Mouse (Mus musculus) CH12.LX (cell line): Measurements from ENCODE around the gene Nktr. TPM values are rescaled to one million over a fixed set of nuclear protein-coding genes. Genes with fewer than 3 reads are reported as not detected.

Experiments used
- DNase-seq: peaks from one replicate; pipeline ENCODE4 v3.0.0-alpha.2; 2013; ENCODE audit errors: extremely low read depth
- H3K27ac ChIP-seq: 2 replicates; pipeline ENCODE4 v1.5.1; 2012; ENCODE audit warnings: low read depth, mild to moderate bottlenecking, control low read depth, moderate library complexity; ENCODE audit not compliant: insufficient read depth
- H3K27me3 ChIP-seq: replicated peaks from 2 replicates; pipeline ENCODE3; 2012; ENCODE audit warnings: inconsistent platforms
- H3K36me3 ChIP-seq, 2 experiments: replicated peaks in 1 of 2; 2 replicates each; pipeline versions ENCODE3 to v1.6.1; 2012; ENCODE audit warnings: inconsistent platforms in 1 of 2, low read length in 1 of 2, mild to moderate bottlenecking in 1 of 2, mixed read lengths in 1 of 2, moderate library complexity in 1 of 2; ENCODE audit not compliant: control insufficient read depth in 1 of 2, insufficient read depth in 1 of 2
- H3K4me1 ChIP-seq, 2 experiments: 2 replicates each; pipeline ENCODE4 v1.6.1; 2012; ENCODE audit warnings: inconsistent platforms in 1 of 2, moderate library complexity in 1 of 2; ENCODE audit not compliant: insufficient read depth in 2 of 2, control insufficient read depth in 1 of 2
- H3K4me2 ChIP-seq: 2 replicates; pipeline ENCODE4 v1.6.1; 2012; ENCODE audit warnings: low read depth, mild to moderate bottlenecking, control low read depth; ENCODE audit not compliant: poor library complexity, insufficient read depth, severe bottlenecking
- H3K4me3 ChIP-seq, 3 experiments: fragments of 150-350 bp in 1 of 3; sonication (generic) in 1 of 3; replicated peaks in 1 of 3; 2 replicates each; pipeline versions ENCODE3 to v1.5.1; 2011 to 2012; ENCODE audit warnings: low read depth in 2 of 3, low read length in 2 of 3, mild to moderate bottlenecking in 2 of 3, moderate library complexity in 2 of 3, control low read depth in 1 of 3, improper control_type of control experiment in 1 of 3, inconsistent platforms in 1 of 3, mixed read lengths in 1 of 3; ENCODE audit not compliant: poor library complexity in 1 of 3
- H3K79me2 ChIP-seq: replicated peaks from 2 replicates; pipeline ENCODE4 v1.6.1; 2012; ENCODE audit warnings: mild to moderate bottlenecking, moderate library complexity; ENCODE audit not compliant: control insufficient read depth, poor library complexity, insufficient read depth, severe bottlenecking; ENCODE audit errors: extremely low read depth
- H3K9ac ChIP-seq: 2 replicates; pipeline ENCODE4 v1.6.1; 2012; ENCODE audit warnings: low read depth, mild to moderate bottlenecking, control low read depth, moderate library complexity; ENCODE audit not compliant: insufficient read depth
- H3K9me3 ChIP-seq: replicated peaks from 2 replicates; pipeline ENCODE3; 2012; ENCODE audit warnings: low read length, inconsistent platforms, mixed read lengths
- BHLHE40 ChIP-seq: IDR thresholded peaks from 2 replicates; pipeline ENCODE4 v1.6.1; 2011; ENCODE audit warnings: mild to moderate bottlenecking, low read depth, low read length, improper control_type of control experiment
- CHD2 ChIP-seq: IDR thresholded peaks from 2 replicates; pipeline ENCODE4 v1.6.1; 2011; ENCODE audit warnings: low read length, improper control_type of control experiment
- CTCF ChIP-seq, 2 experiments: IDR thresholded peaks in 1 of 2; conservative IDR thresholded peaks in 1 of 2; 2 replicates each; pipeline ENCODE4 v1.5.1; 2011 to 2012; ENCODE audit warnings: low read depth in 2 of 2, low read length in 2 of 2, improper control_type of control experiment in 1 of 2, inconsistent platforms in 1 of 2, mild to moderate bottlenecking in 1 of 2, moderate library complexity in 1 of 2
- E2F4 ChIP-seq: IDR thresholded peaks from 2 replicates; pipeline ENCODE4 v1.6.1; 2011; ENCODE audit warnings: low read depth, low read length, improper control_type of control experiment; ENCODE audit not compliant: insufficient replicate concordance
- ELF1 ChIP-seq: IDR thresholded peaks from 2 replicates; pipeline ENCODE4 v1.6.1; 2014; ENCODE audit warnings: low read depth, mild to moderate bottlenecking, inconsistent platforms, low read length, improper control_type of control experiment
- ETS1 ChIP-seq: conservative IDR thresholded peaks from 2 replicates; pipeline ENCODE4 v1.6.1; 2012; ENCODE audit warnings: low read depth, mild to moderate bottlenecking, inconsistent platforms, low read length, improper control_type of control experiment, moderate library complexity
- JUN ChIP-seq: IDR thresholded peaks from 2 replicates; pipeline ENCODE4 v1.6.1; 2011; ENCODE audit warnings: low read depth, mild to moderate bottlenecking, low read length, improper control_type of control experiment, moderate library complexity; ENCODE audit not compliant: insufficient read depth
- JUND ChIP-seq: conservative IDR thresholded peaks from 2 replicates; pipeline ENCODE4 v1.6.1; 2011; ENCODE audit warnings: low read depth, low read length, improper control_type of control experiment
- MAX ChIP-seq: IDR thresholded peaks from 2 replicates; pipeline ENCODE4 v1.6.1; 2011; ENCODE audit warnings: low read length, improper control_type of control experiment
- MAZ ChIP-seq: IDR thresholded peaks from 2 replicates; pipeline ENCODE4 v1.6.1; 2012; ENCODE audit warnings: low read depth, mild to moderate bottlenecking, inconsistent platforms, low read length, improper control_type of control experiment, moderate library complexity
- NELFE ChIP-seq: IDR thresholded peaks from 2 replicates; pipeline ENCODE4 v1.6.1; 2011; ENCODE audit warnings: low read depth, low read length, improper control_type of control experiment
- RAD21 ChIP-seq: IDR thresholded peaks from 2 replicates; pipeline ENCODE4 v1.6.1; 2011; ENCODE audit warnings: low read depth, mild to moderate bottlenecking, low read length, improper control_type of control experiment, moderate library complexity
- RCOR1 ChIP-seq: conservative IDR thresholded peaks from 2 replicates; pipeline ENCODE4 v1.6.1; 2012; ENCODE audit warnings: low read depth, mild to moderate bottlenecking, inconsistent platforms, low read length, improper control_type of control experiment
- TBP ChIP-seq: conservative IDR thresholded peaks from 2 replicates; pipeline ENCODE4 v1.6.1; 2011; ENCODE audit warnings: low read depth, low read length, improper control_type of control experiment
- USF1 ChIP-seq: IDR thresholded peaks from 2 replicates; pipeline ENCODE4 v1.6.1; 2014; ENCODE audit warnings: low read depth, mild to moderate bottlenecking, inconsistent platforms, low read length, improper control_type of control experiment
- USF2 ChIP-seq: conservative IDR thresholded peaks from 2 replicates; pipeline ENCODE4 v1.6.1; 2011; ENCODE audit warnings: low read depth, low read length, improper control_type of control experiment
- ZC3H11A ChIP-seq: IDR thresholded peaks from 2 replicates; pipeline ENCODE4 v1.6.1; 2012; ENCODE audit warnings: low read depth, mild to moderate bottlenecking, inconsistent platforms, low read length, improper control_type of control experiment
- ZMIZ1 ChIP-seq: IDR thresholded peaks from 2 replicates; pipeline ENCODE4 v1.6.1; 2012; ENCODE audit warnings: low read depth, mild to moderate bottlenecking, inconsistent platforms, low read length, improper control_type of control experiment
- ZNF384 ChIP-seq: IDR thresholded peaks from 2 replicates; pipeline ENCODE4 v1.6.1; 2012; ENCODE audit warnings: low read depth, low read length, improper control_type of control experiment, inconsistent platforms
- dilution Hi-C: fragments of 300-500 bp; cut with MboI; formaldehyde crosslinking; loops from 2 replicates; pipeline ENCODE4 v1.14.3; 2020; ENCODE audit warnings: low sequenced_read_pairs; ENCODE audit not compliant: extremely low pct_unique_long_range_greater_than_20kb, extremely low pct_ligation_motif_present
- in situ Hi-C: fragments of 300-500 bp; cut with MboI; formaldehyde crosslinking; loops from 3 replicates; pipeline ENCODE4 v1.14.3; 2019; ENCODE audit warnings: low sequenced_read_pairs, low pct_ligation_motif_present, low pct_unique_long_range_greater_than_20kb, mixed read lengths
- polyA plus RNA-seq: library from polyadenylated mRNA; unstranded; fragments of >175 nt; gene quantifications from 2 replicates; pipeline ENCODE4 v1.2.1, GENCODE M21; 2012; ENCODE audit warnings: low read depth; ENCODE audit not compliant: insufficient read length
- total RNA-seq, 2 experiments: library from RNA; depleted of rRNA; stranded (reverse); fragments of 300-350 nt in 1 of 2; fragments of >200 nt in 1 of 2; gene quantifications; 2 replicates each; pipeline ENCODE4 v1.2.3; 2012 to 2014

Gene Nktr
- total and polyA plus RNA-seq, 3 experiments: 31.0 to 65.0 (median 32.2) TPM

GRCm38 (mm10) chr9:121752774-121753173 is 33.8 kb downstream of the Nktr start:
- TF ChIP-seq NELFE (no peak), ZC3H11A (no peak), USF1 (no peak), MAZ (no peak), ZMIZ1 (no peak), CTCF (conservative IDR thresholded peaks at IDR 0.05 in 1 of 2, IDR thresholded peaks at IDR 0.05 in 1 of 2; ENCODE audit: low read depth in 2 of 2, low read length in 2 of 2) (no peak), ETS1 (no peak), JUN (no peak), JUND (no peak), TBP (no peak), E2F4 (no peak), CHD2 (no peak)
- Histone ChIP-seq H3K79me2 (no peaks in the 10 kb centered on the region), H3K36me3 (peaks cover 79 to 98% of the 10 kb centered on the region in 2 experiments), H3K27ac (no peak overlapping the region), H3K4me1 (no peaks in the 10 kb centered on the region), H3K4me3 (no peak overlapping the region), H3K27me3 (no peaks in the 10 kb centered on the region), H3K9me3 (no peaks in the 10 kb centered on the region), H3K9ac (no peak overlapping the region), H3K4me2 (no peak overlapping the region)
- dilution Hi-C loops (no loop called here), in situ Hi-C loops (no loop called here)
- no peak for DNase-seq

- Histone ChIP-seq H3K27ac (no peak overlapping the region), H3K4me3 (no peak overlapping the region), H3K4me2 (no peak overlapping the region), H3K9me3 (peaks cover 17% of the 10 kb centered on the region), H3K9ac (no peak overlapping the region), H3K79me2 (no peaks in the 10 kb centered on the region), H3K27me3 (no peaks in the 10 kb centered on the region), H3K4me1 (no peaks in the 10 kb centered on the region), H3K36me3 (peaks cover 77 to 98% of the 10 kb centered on the region in 2 experiments)
- in situ Hi-C loops: no loop called here
- dilution Hi-C loops: no loop called here
- TF ChIP-seq ZC3H11A (no peak), MAX (no peak), USF1 (no peak), BHLHE40 (no peak), ELF1 (no peak), ZNF384 (no peak), JUN (no peak), E2F4 (no peak), RCOR1 (no peak), TBP (no peak), RAD21 (no peak), ZMIZ1 (no peak), USF2 (no peak)
- DNase-seq: no peak
Measured at GRCm38 (mm10) chr9:121754624-121755023, 35.7 kb downstream of the Nktr start.
